Mouse (Mus musculus) CH12.LX (cell line): ENCODE data around the gene 9130213A22Rik. TPM values are rescaled to one million over a fixed set of nuclear protein-coding genes. Genes with fewer than 3 reads are reported as not detected.
A peak's percentile ranks its signal among the peaks of the same experiment; 100 is the strongest.

ENCODE experiments used
- DNase-seq: peaks from one replicate; pipeline ENCODE4 v3.0.0-alpha.2; 2013; ENCODE audit errors: extremely low read depth
- H3K27ac ChIP-seq: 2 replicates; pipeline ENCODE4 v1.5.1; 2012; ENCODE audit warnings: low read depth, mild to moderate bottlenecking, control low read depth, moderate library complexity; ENCODE audit not compliant: insufficient read depth
- H3K27me3 ChIP-seq: replicated peaks from 2 replicates; pipeline ENCODE3; 2012; ENCODE audit warnings: inconsistent platforms
- H3K36me3 ChIP-seq, 2 experiments: replicated peaks in 1 of 2; 2 replicates each; pipeline versions ENCODE3 to v1.6.1; 2012; ENCODE audit warnings: inconsistent platforms in 1 of 2, low read length in 1 of 2, mild to moderate bottlenecking in 1 of 2, mixed read lengths in 1 of 2, moderate library complexity in 1 of 2; ENCODE audit not compliant: control insufficient read depth in 1 of 2, insufficient read depth in 1 of 2
- H3K4me1 ChIP-seq, 2 experiments: 2 replicates each; pipeline ENCODE4 v1.6.1; 2012; ENCODE audit warnings: inconsistent platforms in 1 of 2, moderate library complexity in 1 of 2; ENCODE audit not compliant: insufficient read depth in 2 of 2, control insufficient read depth in 1 of 2
- H3K4me2 ChIP-seq: 2 replicates; pipeline ENCODE4 v1.6.1; 2012; ENCODE audit warnings: low read depth, mild to moderate bottlenecking, control low read depth; ENCODE audit not compliant: poor library complexity, insufficient read depth, severe bottlenecking
- H3K4me3 ChIP-seq, 3 experiments: fragments of 150-350 bp in 1 of 3; sonication (generic) in 1 of 3; replicated peaks in 1 of 3; 2 replicates each; pipeline versions ENCODE3 to v1.5.1; 2011 to 2012; ENCODE audit warnings: low read depth in 2 of 3, low read length in 2 of 3, mild to moderate bottlenecking in 2 of 3, moderate library complexity in 2 of 3, control low read depth in 1 of 3, improper control_type of control experiment in 1 of 3, inconsistent platforms in 1 of 3, mixed read lengths in 1 of 3; ENCODE audit not compliant: poor library complexity in 1 of 3
- H3K79me2 ChIP-seq: replicated peaks from 2 replicates; pipeline ENCODE4 v1.6.1; 2012; ENCODE audit warnings: mild to moderate bottlenecking, moderate library complexity; ENCODE audit not compliant: control insufficient read depth, poor library complexity, insufficient read depth, severe bottlenecking; ENCODE audit errors: extremely low read depth
- H3K9ac ChIP-seq: 2 replicates; pipeline ENCODE4 v1.6.1; 2012; ENCODE audit warnings: low read depth, mild to moderate bottlenecking, control low read depth, moderate library complexity; ENCODE audit not compliant: insufficient read depth
- H3K9me3 ChIP-seq: replicated peaks from 2 replicates; pipeline ENCODE3; 2012; ENCODE audit warnings: low read length, inconsistent platforms, mixed read lengths
- BHLHE40 ChIP-seq: IDR thresholded peaks from 2 replicates; pipeline ENCODE4 v1.6.1; 2011; ENCODE audit warnings: mild to moderate bottlenecking, low read depth, low read length, improper control_type of control experiment
- CHD1 ChIP-seq: IDR thresholded peaks from 2 replicates; pipeline ENCODE4 v1.6.1; 2012; ENCODE audit warnings: low read depth, low read length, improper control_type of control experiment, inconsistent platforms
- CHD2 ChIP-seq: IDR thresholded peaks from 2 replicates; pipeline ENCODE4 v1.6.1; 2011; ENCODE audit warnings: low read length, improper control_type of control experiment
- CTCF ChIP-seq, 2 experiments: IDR thresholded peaks in 1 of 2; conservative IDR thresholded peaks in 1 of 2; 2 replicates each; pipeline ENCODE4 v1.5.1; 2011 to 2012; ENCODE audit warnings: low read depth in 2 of 2, low read length in 2 of 2, improper control_type of control experiment in 1 of 2, inconsistent platforms in 1 of 2, mild to moderate bottlenecking in 1 of 2, moderate library complexity in 1 of 2
- E2F4 ChIP-seq: IDR thresholded peaks from 2 replicates; pipeline ENCODE4 v1.6.1; 2011; ENCODE audit warnings: low read depth, low read length, improper control_type of control experiment; ENCODE audit not compliant: insufficient replicate concordance
- ELF1 ChIP-seq: IDR thresholded peaks from 2 replicates; pipeline ENCODE4 v1.6.1; 2014; ENCODE audit warnings: low read depth, mild to moderate bottlenecking, inconsistent platforms, low read length, improper control_type of control experiment
- EP300 ChIP-seq: IDR thresholded peaks from 2 replicates; pipeline ENCODE4 v1.6.1; 2011; ENCODE audit warnings: low read length, improper control_type of control experiment
- GABPA ChIP-seq: IDR thresholded peaks from 2 replicates; pipeline ENCODE4 v1.6.1; 2012; ENCODE audit warnings: low read depth, low read length, improper control_type of control experiment, inconsistent platforms; ENCODE audit not compliant: insufficient replicate concordance
- HCFC1 ChIP-seq: IDR thresholded peaks from 2 replicates; pipeline ENCODE4 v1.6.1; 2012; ENCODE audit warnings: low read depth, mild to moderate bottlenecking, inconsistent platforms, low read length, improper control_type of control experiment
- IRF4 ChIP-seq: IDR thresholded peaks from 2 replicates; pipeline ENCODE4 v1.6.1; 2014; ENCODE audit warnings: low read depth, mild to moderate bottlenecking, inconsistent platforms, low read length, improper control_type of control experiment
- JUN ChIP-seq: IDR thresholded peaks from 2 replicates; pipeline ENCODE4 v1.6.1; 2011; ENCODE audit warnings: low read depth, mild to moderate bottlenecking, low read length, improper control_type of control experiment, moderate library complexity; ENCODE audit not compliant: insufficient read depth
- JUND ChIP-seq: conservative IDR thresholded peaks from 2 replicates; pipeline ENCODE4 v1.6.1; 2011; ENCODE audit warnings: low read depth, low read length, improper control_type of control experiment
- MAX ChIP-seq: IDR thresholded peaks from 2 replicates; pipeline ENCODE4 v1.6.1; 2011; ENCODE audit warnings: low read length, improper control_type of control experiment
- MAZ ChIP-seq: IDR thresholded peaks from 2 replicates; pipeline ENCODE4 v1.6.1; 2012; ENCODE audit warnings: low read depth, mild to moderate bottlenecking, inconsistent platforms, low read length, improper control_type of control experiment, moderate library complexity
- MEF2A ChIP-seq: IDR thresholded peaks from 2 replicates; pipeline ENCODE4 v1.6.1; 2014; ENCODE audit warnings: low read depth, mild to moderate bottlenecking, inconsistent platforms, low read length, improper control_type of control experiment, borderline replicate concordance
- MXI1 ChIP-seq: IDR thresholded peaks from 2 replicates; pipeline ENCODE4 v1.6.1; 2011; ENCODE audit warnings: mild to moderate bottlenecking, low read depth, low read length, improper control_type of control experiment
- MYC ChIP-seq: IDR thresholded peaks from 2 replicates; pipeline ENCODE4 v1.6.1; 2011; ENCODE audit warnings: low read depth, mild to moderate bottlenecking, improper control_type of control experiment, low read length
- NELFE ChIP-seq: IDR thresholded peaks from 2 replicates; pipeline ENCODE4 v1.6.1; 2011; ENCODE audit warnings: low read depth, low read length, improper control_type of control experiment
- NRF1 ChIP-seq: IDR thresholded peaks from 2 replicates; pipeline ENCODE4 v1.6.1; 2014; ENCODE audit warnings: low read depth, mild to moderate bottlenecking, inconsistent platforms, low read length, improper control_type of control experiment, moderate library complexity
- PAX5 ChIP-seq: IDR thresholded peaks from 2 replicates; pipeline ENCODE4 v1.6.1; 2012; ENCODE audit warnings: low read length, inconsistent platforms, mixed read lengths
- POLR2A ChIP-seq: IDR thresholded peaks from 2 replicates; pipeline ENCODE4 v1.6.1; 2011; ENCODE audit warnings: low read depth, mild to moderate bottlenecking, improper control_type of control experiment, low read length
- POLR2AphosphoS2 ChIP-seq: IDR thresholded peaks from 2 replicates; pipeline ENCODE4 v1.6.1; 2011; ENCODE audit warnings: low read depth, low read length, improper control_type of control experiment
- RAD21 ChIP-seq: IDR thresholded peaks from 2 replicates; pipeline ENCODE4 v1.6.1; 2011; ENCODE audit warnings: low read depth, mild to moderate bottlenecking, low read length, improper control_type of control experiment, moderate library complexity
- RCOR1 ChIP-seq: conservative IDR thresholded peaks from 2 replicates; pipeline ENCODE4 v1.6.1; 2012; ENCODE audit warnings: low read depth, mild to moderate bottlenecking, inconsistent platforms, low read length, improper control_type of control experiment
- SIN3A ChIP-seq: IDR thresholded peaks from 2 replicates; pipeline ENCODE4 v1.6.1; 2012; ENCODE audit warnings: low read length, improper control_type of control experiment, inconsistent platforms
- SMC3 ChIP-seq: IDR thresholded peaks from 2 replicates; pipeline ENCODE4 v1.6.1; 2011; ENCODE audit warnings: low read depth, low read length, improper control_type of control experiment
- TBP ChIP-seq: conservative IDR thresholded peaks from 2 replicates; pipeline ENCODE4 v1.6.1; 2011; ENCODE audit warnings: low read depth, low read length, improper control_type of control experiment
- UBTF ChIP-seq: IDR thresholded peaks from 2 replicates; pipeline ENCODE4 v1.6.1; 2012; ENCODE audit warnings: low read depth, mild to moderate bottlenecking, inconsistent platforms, low read length, improper control_type of control experiment, moderate library complexity
- USF1 ChIP-seq: IDR thresholded peaks from 2 replicates; pipeline ENCODE4 v1.6.1; 2014; ENCODE audit warnings: low read depth, mild to moderate bottlenecking, inconsistent platforms, low read length, improper control_type of control experiment
- ZMIZ1 ChIP-seq: IDR thresholded peaks from 2 replicates; pipeline ENCODE4 v1.6.1; 2012; ENCODE audit warnings: low read depth, mild to moderate bottlenecking, inconsistent platforms, low read length, improper control_type of control experiment
- ZNF384 ChIP-seq: IDR thresholded peaks from 2 replicates; pipeline ENCODE4 v1.6.1; 2012; ENCODE audit warnings: low read depth, low read length, improper control_type of control experiment, inconsistent platforms
- dilution Hi-C: fragments of 300-500 bp; cut with MboI; formaldehyde crosslinking; loops from 2 replicates; pipeline ENCODE4 v1.14.3; 2020; ENCODE audit warnings: low sequenced_read_pairs; ENCODE audit not compliant: extremely low pct_unique_long_range_greater_than_20kb, extremely low pct_ligation_motif_present
- in situ Hi-C: fragments of 300-500 bp; cut with MboI; formaldehyde crosslinking; loops from 3 replicates; pipeline ENCODE4 v1.14.3; 2019; ENCODE audit warnings: low sequenced_read_pairs, low pct_ligation_motif_present, low pct_unique_long_range_greater_than_20kb, mixed read lengths
- polyA plus RNA-seq: library from polyadenylated mRNA; unstranded; fragments of >175 nt; gene quantifications from 2 replicates; pipeline ENCODE4 v1.2.1, GENCODE M21; 2012; ENCODE audit warnings: low read depth; ENCODE audit not compliant: insufficient read length
- total RNA-seq, 2 experiments: library from RNA; depleted of rRNA; stranded (reverse); fragments of 300-350 nt in 1 of 2; fragments of >200 nt in 1 of 2; gene quantifications; 2 replicates each; pipeline ENCODE4 v1.2.3; 2012 to 2014

Gene 9130213A22Rik
- total and polyA plus RNA-seq, 3 experiments, result not detected

DNA sequence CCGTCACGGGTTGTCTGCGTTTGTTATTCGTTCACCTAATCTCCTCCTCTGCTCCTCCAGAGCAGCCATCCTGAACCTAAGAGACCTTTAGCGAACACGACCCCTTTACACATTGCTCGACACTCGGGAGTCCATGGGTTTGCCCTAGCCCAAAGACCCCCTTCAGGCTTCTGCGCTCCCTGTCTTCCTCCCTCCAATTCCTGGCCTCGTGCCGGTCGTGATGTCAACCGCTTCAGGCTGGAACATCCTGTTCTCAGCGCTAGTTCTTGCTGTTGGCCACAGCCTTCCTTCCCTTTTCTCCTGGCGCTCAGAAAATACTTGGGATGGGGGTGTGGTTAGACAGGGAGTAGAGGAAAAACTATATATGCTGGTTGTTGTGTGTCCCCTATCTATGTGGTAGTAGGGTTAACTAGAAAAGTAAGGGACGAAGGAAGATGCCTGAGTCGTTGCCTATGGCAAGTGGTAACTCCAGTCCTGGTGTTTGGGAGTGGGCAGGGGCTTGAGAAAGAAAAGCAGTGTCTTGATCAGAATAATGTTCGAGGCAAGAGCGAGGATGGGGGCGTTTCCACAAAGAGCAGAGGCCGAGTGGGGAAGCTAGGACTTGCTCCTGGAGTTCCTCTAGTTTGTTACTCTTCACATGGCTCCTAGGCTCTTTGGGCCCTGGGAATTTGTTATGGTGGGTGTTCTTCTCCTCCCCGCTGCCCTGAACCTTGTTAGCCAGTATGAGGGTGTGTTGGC lies 23.0 kb downstream of the 9130213A22Rik start:
- DNase-seq, result peak; percentile 51
- Histone ChIP-seq H3K4me1 (peaks cover 20 to 58% of the 10 kb centered on the region in 2 experiments), H3K4me3 (peak overlapping the region; percentile 67 to 94 (median 75)), H3K4me2 (peak overlapping the region; percentile 93), H3K36me3 (peaks cover 36 to 39% of the 10 kb centered on the region in 2 experiments), H3K9me3 (no peaks in the 10 kb centered on the region)
- no peak for TF ChIP-seq POLR2A
- peak; percentile 37; the same call in 1 of the 2 replicates for TF ChIP-seq BHLHE40
- TF ChIP-seq, all 38 proteins: peak for 1
- Histone ChIP-seq H3K27me3 (peaks cover 6% of the 10 kb centered on the region), H3K79me2 (peaks cover 22% of the 10 kb centered on the region), H3K27ac (peak overlapping the region; percentile 75), H3K9ac (peak overlapping the region; percentile 76)
- dilution Hi-C loops, result no loop called here
- in situ Hi-C loops, result loop anchor here (25.0 kb wide), 1 partner anchor 913 kb away; the partner anchor contains the start of genes Acadvl, Dlg4 and Dvl2

DNA sequence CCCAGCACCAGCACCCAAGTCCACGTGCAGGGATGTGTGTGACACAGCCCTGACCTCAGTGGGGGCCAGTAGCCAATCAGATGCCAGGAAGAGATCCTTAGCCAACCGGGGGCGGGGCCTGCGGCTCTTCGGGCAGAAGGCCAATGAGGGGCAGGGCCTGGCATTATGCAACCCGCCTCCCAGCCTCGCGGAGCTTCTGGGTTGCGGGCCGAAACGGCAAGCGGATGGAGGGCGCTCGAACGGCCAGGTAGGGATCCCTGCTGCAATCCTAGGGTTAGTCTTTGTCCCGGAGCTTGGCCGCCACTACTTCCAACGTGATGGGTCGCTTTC lies 23.7 kb downstream of the 9130213A22Rik start:
- peak; percentile 99 for DNase-seq
- dilution Hi-C loops, result no loop called here
- peak overlapping the region; percentile 67 to 94 (median 75) for H3K4me3 ChIP-seq
- peak overlapping the region; percentile 76 for H3K9ac ChIP-seq
- H3K4me1 ChIP-seq, result peaks cover 20 to 64% of the 10 kb centered on the region in 2 experiments
- no peaks in the 10 kb centered on the region for H3K9me3 ChIP-seq
- H3K27me3 ChIP-seq, result peaks cover 6% of the 10 kb centered on the region
- H3K36me3 ChIP-seq, result peaks cover 30 to 32% of the 10 kb centered on the region in 2 experiments
- peaks cover 22% of the 10 kb centered on the region for H3K79me2 ChIP-seq
- in situ Hi-C loops, result loop anchor here (25.0 kb wide), 1 partner anchor 914 kb away; the partner anchor contains the start of genes Acadvl, Dlg4 and Dvl2
- H3K27ac ChIP-seq, result peak overlapping the region; percentile 75
- peak overlapping the region; percentile 93 for H3K4me2 ChIP-seq
- TF ChIP-seq IRF4 (peak; percentile 41; the same call in 1 of the 2 replicates), JUND (no peak), NRF1 (no peak), CHD2 (no peak; the same call in 1 of the 2 replicates), CTCF (conservative IDR thresholded peaks at IDR 0.05 in 1 of 2, IDR thresholded peaks at IDR 0.05 in 1 of 2; ENCODE audit: low read depth in 2 of 2, low read length in 2 of 2) (peak in 1 of 2 experiments; percentile 22; a peak in 2 of 4 replicates), ZNF384 (no peak), SMC3 (no peak), MYC (peak; percentile 94), GABPA (no peak; the same call in 1 of the 2 replicates), JUN (0 out of 2 replicates have a peak, but pooled peaks have one; percentile 21), BHLHE40 (peak; percentile 98), EP300 (no peak), USF1 (peak; percentile 57), MAZ (peak; percentile 81; the same call in 1 of the 2 replicates), E2F4 (no peak), ELF1 (peak; percentile 49; the same call in 1 of the 2 replicates), ZMIZ1 (peak; percentile 60; the same call in 1 of the 2 replicates), SIN3A (peak; percentile 94; the same call in 1 of the 2 replicates), NELFE (peak; percentile 70; the same call in 1 of the 2 replicates), CHD1 (no peak), POLR2A (peak; percentile 80), UBTF (no peak), MAX (peak; percentile 99; the same call in 1 of the 2 replicates), HCFC1 (peak; percentile 51; the same call in 1 of the 2 replicates), MEF2A (peak; percentile 61; the same call in 1 of the 2 replicates), RAD21 (no peak), POLR2AphosphoS2 (no peak), MXI1 (peak; percentile 98), PAX5 (no peak), TBP (0 out of 2 replicates have a peak, but pooled peaks have one; percentile 37), RCOR1 (no peak)
